Mouse (Mus musculus): ENCODE measurements around the gene Slc35c1. TPM values are rescaled to one million over a fixed set of nuclear protein-coding genes. Genes with fewer than 3 reads are reported as not detected.
"Not testable (repeated sequence)": the region's sequence is repeated elsewhere in the genome, so short reads cannot be mapped to it uniquely, and the experiment has no call there.

Slc35c1 gene
- polyA plus RNA-seq, 1 experiment from 2014 or later, result 26.8 TPM

DNA sequence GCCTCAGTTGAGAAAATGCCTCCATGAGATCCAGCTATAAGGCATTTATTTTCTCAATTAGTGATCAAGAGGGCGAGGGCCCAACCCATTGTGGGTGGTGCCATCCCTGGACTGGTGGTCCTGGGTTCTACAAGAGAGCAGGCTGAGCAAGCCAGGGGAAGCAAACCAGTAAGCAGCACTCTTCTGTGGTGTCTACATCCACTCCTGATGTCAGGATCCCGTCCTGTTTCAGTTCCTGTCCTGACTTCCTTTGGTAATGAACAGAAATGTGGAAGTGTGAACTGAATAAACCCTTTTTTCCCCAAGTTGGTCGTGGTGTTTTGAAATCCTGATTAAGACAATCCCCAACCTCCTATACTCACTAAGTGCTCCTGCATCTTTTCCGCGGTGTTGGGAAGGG, 23.2 kb upstream of the Slc35c1 start:
- no peak overlapping the region for H3K9ac ChIP-seq (ENCODE audit: low read depth, low read length)
- H3K4me2 ChIP-seq, result no peak overlapping the region
- DNase-seq (ENCODE audit: low spot score) (no peak), ATAC-seq (replicated peaks; ENCODE audit: low FRiP score) (no peak)
- 43% methylated on average over 5 of the region's 5 CpGs for WGBS
- H3K4me1 ChIP-seq (replicated peaks; ENCODE audit: control insufficient read depth, insufficient read depth, low read length), result 0 out of 2 replicates have a peak, but pooled peaks cover 2% of the 10 kb centered on the region
- H3K36me3 ChIP-seq (ENCODE audit: control insufficient read depth, insufficient read depth, low read length), result no peaks in the 10 kb centered on the region
- H3K4me3 ChIP-seq (ENCODE audit: low read depth, low read length), result no peak overlapping the region
- peaks cover 22% of the 10 kb centered on the region for H3K27me3 ChIP-seq (replicated peaks; ENCODE audit: control insufficient read depth, insufficient read depth, low read length)
- H3K27ac ChIP-seq (ENCODE audit: low read depth, low read length), result no peak overlapping the region
- no peaks in the 10 kb centered on the region for H3K9me3 ChIP-seq (ENCODE audit: control insufficient read depth, low read length)

DNA sequence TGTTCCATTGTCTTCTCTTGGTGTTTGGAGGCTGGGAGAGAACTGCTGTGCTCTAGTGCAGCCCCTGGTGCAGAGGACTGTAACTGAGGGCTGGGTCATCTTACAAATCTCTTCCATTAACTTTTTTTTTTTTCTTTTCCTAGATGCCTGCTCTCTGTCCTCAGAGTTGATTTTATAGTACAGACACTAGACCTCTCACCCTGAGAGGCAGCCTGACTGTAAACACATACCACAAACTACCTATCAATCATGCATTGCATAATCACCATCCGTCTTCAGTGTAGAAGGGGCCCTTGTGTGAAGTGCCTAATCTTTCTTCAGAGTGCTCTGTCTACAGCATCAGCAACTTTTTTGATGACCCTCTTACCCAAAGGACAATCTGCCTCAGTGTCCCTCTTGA, 22.2 kb upstream of the Slc35c1 start:
- Histone ChIP-seq H3K4me3 (ENCODE audit: low read depth, low read length) (no peak overlapping the region), H3K27ac (ENCODE audit: low read depth, low read length) (no peak overlapping the region), H3K9me3 (ENCODE audit: control insufficient read depth, low read length) (no peaks in the 10 kb centered on the region), H3K36me3 (ENCODE audit: control insufficient read depth, insufficient read depth, low read length) (no peaks in the 10 kb centered on the region), H3K4me2 (no peak overlapping the region), H3K27me3 (replicated peaks; ENCODE audit: control insufficient read depth, insufficient read depth, low read length) (peaks cover 22% of the 10 kb centered on the region), H3K9ac (ENCODE audit: low read depth, low read length) (no peak overlapping the region), H3K4me1 (replicated peaks; ENCODE audit: control insufficient read depth, insufficient read depth, low read length) (0 out of 2 replicates have a peak, but pooled peaks cover 2% of the 10 kb centered on the region)
- DNase-seq (ENCODE audit: low spot score) (no peak), ATAC-seq (replicated peaks; ENCODE audit: low FRiP score) (no peak)
- 12% methylated on average over 1 of the region's 1 CpGs for whole genome bisulfite sequencing

DNA sequence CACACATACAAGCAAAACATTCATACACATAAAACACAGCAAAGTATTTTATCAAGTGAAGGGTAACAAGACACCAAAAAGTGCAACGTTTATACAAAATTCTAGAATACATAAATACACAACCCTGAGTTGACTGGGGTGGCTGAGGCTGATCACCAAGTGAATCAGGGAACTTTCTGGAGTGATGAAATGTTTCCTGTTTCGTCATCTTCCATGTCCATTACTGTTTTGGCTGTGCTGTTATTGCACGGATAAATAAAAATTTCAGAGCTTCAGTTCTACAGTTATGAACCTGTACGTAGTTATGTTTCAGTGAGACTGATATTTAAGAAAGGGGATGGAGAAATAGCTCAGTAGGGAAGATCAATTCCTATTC, 18.0 kb upstream of the Slc35c1 start:
- H3K27me3 ChIP-seq (replicated peaks; ENCODE audit: control insufficient read depth, insufficient read depth, low read length), result 0 out of 2 replicates have a peak, but pooled peaks cover 2% of the 10 kb centered on the region
- 74% methylated on average over 4 of the region's 4 CpGs for WGBS

DNA sequence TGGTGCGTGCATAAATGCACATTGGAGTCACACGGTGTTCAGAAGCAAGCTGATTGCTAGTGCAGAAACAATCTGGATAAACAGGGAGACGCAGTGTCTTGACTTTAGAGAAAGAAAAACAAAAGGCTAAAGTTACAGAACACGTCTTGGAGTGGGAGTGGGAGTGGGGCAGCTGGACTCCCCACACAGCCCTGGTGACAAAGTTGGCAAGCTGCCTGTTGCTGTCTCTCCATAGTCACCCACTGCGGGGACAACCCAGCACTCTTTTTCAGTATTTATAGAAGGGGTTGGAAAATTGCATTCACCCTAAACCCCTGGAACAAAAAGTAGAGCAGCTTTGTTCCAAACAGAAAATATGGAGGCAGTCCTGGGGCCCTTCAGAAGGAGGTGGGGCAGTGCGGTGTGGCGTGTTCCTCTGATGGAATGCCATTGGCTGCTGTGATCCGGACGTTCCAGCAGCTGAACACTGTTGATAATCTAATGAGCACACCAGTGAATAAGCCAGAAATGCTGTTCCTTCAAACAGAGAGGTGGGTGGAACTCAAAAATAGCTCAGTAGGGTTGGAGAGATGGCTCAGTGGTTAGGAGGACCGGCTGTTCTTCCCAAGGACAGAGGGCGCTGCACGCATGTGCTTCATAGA, 17.5 kb upstream of the Slc35c1 start:
- Histone ChIP-seq H3K36me3 (ENCODE audit: control insufficient read depth, insufficient read depth, low read length) (no peaks in the 10 kb centered on the region), H3K4me1 (replicated peaks; ENCODE audit: control insufficient read depth, insufficient read depth, low read length) (no peaks in the 10 kb centered on the region), H3K9ac (ENCODE audit: low read depth, low read length) (no peak overlapping the region), H3K4me3 (ENCODE audit: low read depth, low read length) (no peak overlapping the region), H3K27me3 (replicated peaks; ENCODE audit: control insufficient read depth, insufficient read depth, low read length) (no peaks in the 10 kb centered on the region), H3K27ac (ENCODE audit: low read depth, low read length) (no peak overlapping the region), H3K9me3 (ENCODE audit: control insufficient read depth, low read length) (no peaks in the 10 kb centered on the region), H3K4me2 (no peak overlapping the region)
- DNase-seq (ENCODE audit: low spot score), result no peak
- WGBS, result 80% methylated on average over 12 of the region's 12 CpGs
- ATAC-seq (replicated peaks; ENCODE audit: low FRiP score), result no peak

More for the DNA sequence above, 18.0 kb upstream of the Slc35c1 start:
- Histone ChIP-seq H3K9me3 (ENCODE audit: control insufficient read depth, low read length) (no peaks in the 10 kb centered on the region), H3K9ac (ENCODE audit: low read depth, low read length) (no peak overlapping the region), H3K27ac (ENCODE audit: low read depth, low read length) (no peak overlapping the region), H3K4me1 (replicated peaks; ENCODE audit: control insufficient read depth, insufficient read depth, low read length) (no peaks in the 10 kb centered on the region), H3K36me3 (ENCODE audit: control insufficient read depth, insufficient read depth, low read length) (no peaks in the 10 kb centered on the region), H3K4me3 (ENCODE audit: low read depth, low read length) (no peak overlapping the region), H3K4me2 (no peak overlapping the region)
- no peak for ATAC-seq (replicated peaks; ENCODE audit: low FRiP score)
- no peak for DNase-seq (ENCODE audit: low spot score)

DNA sequence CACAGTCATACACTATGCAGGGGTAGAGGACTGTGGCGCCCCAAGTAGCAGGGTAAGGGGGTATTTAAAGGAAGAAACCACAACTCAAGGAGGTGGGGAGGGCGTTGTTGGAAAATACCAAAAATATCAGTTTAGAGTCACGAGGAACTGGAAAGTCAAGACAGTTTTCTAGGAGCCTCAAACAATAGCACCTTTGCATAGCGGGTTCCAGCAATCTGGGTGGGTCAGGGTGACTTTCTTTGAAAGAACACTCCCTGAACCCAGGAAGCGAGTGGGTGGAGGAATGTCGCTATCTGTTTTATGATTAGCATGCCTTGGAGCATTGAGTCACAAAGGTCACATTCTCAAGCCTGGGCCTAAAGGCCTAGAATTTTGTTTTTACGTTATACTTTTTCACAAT, 16.2 kb upstream of the Slc35c1 start:
- H3K9me3 ChIP-seq (ENCODE audit: control insufficient read depth, low read length); H3K4me1 ChIP-seq (replicated peaks; ENCODE audit: control insufficient read depth, insufficient read depth, low read length); H3K36me3 ChIP-seq (ENCODE audit: control insufficient read depth, insufficient read depth, low read length); H3K4me2 ChIP-seq; H3K9ac ChIP-seq (ENCODE audit: low read depth, low read length); DNase-seq (ENCODE audit: low spot score); H3K27me3 ChIP-seq (replicated peaks; ENCODE audit: control insufficient read depth, insufficient read depth, low read length); ATAC-seq (replicated peaks; ENCODE audit: low FRiP score); H3K27ac ChIP-seq (ENCODE audit: low read depth, low read length); H3K4me3 ChIP-seq (ENCODE audit: low read depth, low read length): not testable (repeated sequence)
- WGBS, result 86% methylated on average over 7 of the region's 7 CpGs

DNA sequence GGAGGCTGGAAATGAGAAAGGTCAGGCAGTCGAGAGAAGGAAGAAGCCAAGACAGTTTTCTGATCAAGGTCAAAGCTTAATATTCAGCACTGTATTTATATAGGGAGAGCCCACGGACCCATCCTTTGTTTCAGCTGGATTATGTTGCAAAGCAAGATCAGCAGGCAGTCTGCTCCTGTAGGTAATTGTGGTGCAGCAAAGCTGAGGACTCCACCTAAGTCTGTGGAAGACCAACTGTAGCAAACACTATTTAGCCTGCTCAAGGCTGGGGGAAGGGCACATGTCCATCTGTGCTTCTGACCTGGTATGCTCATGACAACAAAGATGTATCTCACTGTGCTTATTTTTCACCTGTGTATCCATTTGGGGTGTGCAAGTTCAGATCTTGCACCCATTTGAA, 15.4 kb upstream of the Slc35c1 start:
- no peak overlapping the region for H3K4me3 ChIP-seq (ENCODE audit: low read depth, low read length)
- no peaks in the 10 kb centered on the region for H3K9me3 ChIP-seq (ENCODE audit: control insufficient read depth, low read length)
- H3K27me3 ChIP-seq (replicated peaks; ENCODE audit: control insufficient read depth, insufficient read depth, low read length), result no peaks in the 10 kb centered on the region
- no peak for ATAC-seq (replicated peaks; ENCODE audit: low FRiP score)
- no peak overlapping the region for H3K27ac ChIP-seq (ENCODE audit: low read depth, low read length)
- H3K4me1 ChIP-seq (replicated peaks; ENCODE audit: control insufficient read depth, insufficient read depth, low read length), result no peaks in the 10 kb centered on the region
- no peaks in the 10 kb centered on the region for H3K36me3 ChIP-seq (ENCODE audit: control insufficient read depth, insufficient read depth, low read length)
- DNase-seq (ENCODE audit: low spot score), result no peak
- no peak overlapping the region for H3K9ac ChIP-seq (ENCODE audit: low read depth, low read length)
- no peak overlapping the region for H3K4me2 ChIP-seq
- WGBS, result 57% methylated on average over 2 of the region's 2 CpGs

DNA sequence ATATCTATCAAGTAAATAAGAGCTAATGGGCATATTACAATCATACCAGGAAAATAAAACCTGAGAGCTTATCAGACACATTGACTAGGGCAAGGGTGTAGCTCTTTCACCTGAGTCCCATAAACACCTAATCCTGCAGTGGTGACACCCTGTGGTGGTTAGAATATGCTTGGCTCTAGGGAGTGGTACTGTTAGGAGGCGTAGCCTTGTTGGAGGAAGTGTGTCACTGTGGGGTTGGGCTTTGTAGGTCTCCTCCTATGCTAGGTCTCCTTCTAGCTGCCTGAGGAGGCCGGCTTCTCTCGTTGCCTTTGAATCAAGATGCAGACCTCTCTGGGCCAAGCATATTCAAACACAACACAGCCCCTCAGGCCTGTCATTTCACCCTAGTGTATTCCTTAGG, 14.6 kb upstream of the Slc35c1 start:
- Histone ChIP-seq H3K4me3 (ENCODE audit: low read depth, low read length) (no peak overlapping the region), H3K4me2 (no peak overlapping the region), H3K36me3 (ENCODE audit: control insufficient read depth, insufficient read depth, low read length) (no peaks in the 10 kb centered on the region), H3K9me3 (ENCODE audit: control insufficient read depth, low read length) (no peaks in the 10 kb centered on the region), H3K9ac (ENCODE audit: low read depth, low read length) (no peak overlapping the region), H3K27me3 (replicated peaks; ENCODE audit: control insufficient read depth, insufficient read depth, low read length) (no peaks in the 10 kb centered on the region), H3K27ac (ENCODE audit: low read depth, low read length) (no peak overlapping the region), H3K4me1 (replicated peaks; ENCODE audit: control insufficient read depth, insufficient read depth, low read length) (no peaks in the 10 kb centered on the region)
- 59% methylated on average over 3 of the region's 3 CpGs for WGBS
- DNase-seq (ENCODE audit: low spot score), result no peak
- ATAC-seq (replicated peaks; ENCODE audit: low FRiP score), result no peak

DNA sequence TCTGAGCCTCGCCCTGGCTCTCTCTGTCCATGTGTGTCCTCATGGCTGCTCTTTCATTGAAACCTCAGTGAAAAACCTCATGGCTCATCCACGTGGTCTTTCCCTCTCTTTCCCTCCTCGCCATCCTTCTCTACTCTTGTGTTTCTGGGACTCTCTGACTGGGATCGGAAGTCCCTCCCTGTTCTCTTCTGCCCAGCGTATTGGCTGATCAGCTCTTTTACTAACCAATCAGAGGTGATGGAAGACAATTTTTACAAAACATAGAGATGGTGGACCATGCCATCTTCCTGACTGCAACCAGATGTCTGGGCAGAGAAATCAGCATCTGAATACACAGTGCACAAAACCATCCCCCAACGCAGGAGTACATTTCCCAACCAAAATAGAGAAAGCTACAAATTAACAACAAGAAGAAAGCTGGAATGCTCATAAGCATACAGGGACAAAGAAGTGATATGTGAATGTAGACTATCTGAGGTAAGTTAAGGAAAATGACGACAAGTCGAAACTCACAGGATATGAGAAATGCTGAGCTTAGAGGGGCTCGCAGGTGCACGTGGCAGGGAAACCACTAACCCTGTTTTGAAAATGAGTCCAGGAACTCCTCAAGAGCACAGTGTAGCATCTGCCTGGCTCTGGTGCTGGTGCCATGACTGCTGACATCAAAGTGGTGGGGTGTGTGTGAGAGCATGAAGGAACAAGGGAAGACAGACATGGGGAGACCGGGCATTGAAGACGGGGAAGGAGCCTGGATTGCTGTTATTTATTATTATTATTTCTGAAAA, 11.7 kb upstream of the Slc35c1 start:
- no peak overlapping the region for H3K4me2 ChIP-seq
- WGBS, result 79% methylated on average over 12 of the region's 12 CpGs
- no peaks in the 10 kb centered on the region for H3K27me3 ChIP-seq (replicated peaks; ENCODE audit: control insufficient read depth, insufficient read depth, low read length)
- no peak overlapping the region for H3K9ac ChIP-seq (ENCODE audit: low read depth, low read length)
- no peak overlapping the region for H3K27ac ChIP-seq (ENCODE audit: low read depth, low read length)
- no peaks in the 10 kb centered on the region for H3K36me3 ChIP-seq (ENCODE audit: control insufficient read depth, insufficient read depth, low read length)
- H3K9me3 ChIP-seq (ENCODE audit: control insufficient read depth, low read length), result no peaks in the 10 kb centered on the region
- ATAC-seq (replicated peaks; ENCODE audit: low FRiP score) (no peak), DNase-seq (ENCODE audit: low spot score) (no peak)
- H3K4me3 ChIP-seq (ENCODE audit: low read depth, low read length), result no peak overlapping the region
- no peaks in the 10 kb centered on the region for H3K4me1 ChIP-seq (replicated peaks; ENCODE audit: control insufficient read depth, insufficient read depth, low read length)

DNA sequence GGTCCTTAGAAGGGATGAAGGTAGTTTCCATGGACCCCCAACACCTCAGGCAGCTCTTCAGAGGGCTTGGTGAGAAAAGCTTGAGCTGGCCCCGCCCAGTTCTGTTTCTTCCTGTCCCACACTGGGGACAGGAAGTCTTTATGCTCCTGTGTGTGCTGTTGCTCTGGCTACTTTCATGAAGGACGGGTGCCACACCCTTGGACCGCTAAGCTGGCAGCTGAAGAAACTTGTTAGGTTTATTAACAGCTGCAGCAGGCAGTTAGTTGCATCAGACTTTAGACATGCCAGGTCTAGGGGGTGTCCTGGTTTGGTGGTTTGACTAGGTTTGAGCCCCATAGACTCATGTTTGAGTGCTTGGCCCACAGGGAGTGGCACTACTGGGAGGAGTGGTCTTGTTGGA, 4.4 kb upstream of the Slc35c1 start:
- H3K4me2 ChIP-seq, result no peak overlapping the region

More for the DNA sequence above, 4.4 kb upstream of the Slc35c1 start:
- no peaks in the 10 kb centered on the region for H3K9me3 ChIP-seq (ENCODE audit: control insufficient read depth, low read length)
- no peak overlapping the region for H3K27ac ChIP-seq (ENCODE audit: low read depth, low read length)
- ATAC-seq (replicated peaks; ENCODE audit: low FRiP score) (no peak), DNase-seq (ENCODE audit: low spot score) (no peak)
- H3K4me3 ChIP-seq (ENCODE audit: low read depth, low read length), result no peak overlapping the region
- peaks cover 7% of the 10 kb centered on the region; the same call in 1 of the 2 replicates for H3K27me3 ChIP-seq (replicated peaks; ENCODE audit: control insufficient read depth, insufficient read depth, low read length)
- no peaks in the 10 kb centered on the region for H3K36me3 ChIP-seq (ENCODE audit: control insufficient read depth, insufficient read depth, low read length)
- H3K9ac ChIP-seq (ENCODE audit: low read depth, low read length), result no peak overlapping the region
- 54% methylated on average over 3 of the region's 3 CpGs for WGBS
- H3K4me1 ChIP-seq (replicated peaks; ENCODE audit: control insufficient read depth, insufficient read depth, low read length), result 0 out of 2 replicates have a peak, but pooled peaks cover 3% of the 10 kb centered on the region
